Mouse (Mus musculus) MEL-GATA-1-ER (cell line): ENCODE data around the gene Igsf6.

Experiments used
- DNase-seq: peaks from one replicate; pipeline ENCODE4 v3.0.0-alpha.2; 2012; ENCODE audit warnings: low read depth; ENCODE audit errors: extremely low read depth

Igsf6 gene

GRCm38 (mm10) chr7:121059477-121060218 lies 14.7 kb downstream of the Igsf6 start:
- DNase-seq = no peak

- no peak for DNase-seq
Measured at GRCm38 (mm10) chr7:121053071-121053470, 21.3 kb downstream of the Igsf6 start.

GRCm38 (mm10) chr7:121047624-121048023 lies 26.7 kb downstream of the Igsf6 start:
- DNase-seq = no peak

- no peak for DNase-seq
Measured at GRCm38 (mm10) chr7:121045671-121046453, 28.5 kb downstream of the Igsf6 start.

- no peak for DNase-seq
Measured at GRCm38 (mm10) chr7:121044251-121044650, 30.1 kb downstream of the Igsf6 start.

GRCm38 (mm10) chr7:121043510-121043909 lies 30.9 kb downstream of the Igsf6 start:
- no peak for DNase-seq

DNA sequence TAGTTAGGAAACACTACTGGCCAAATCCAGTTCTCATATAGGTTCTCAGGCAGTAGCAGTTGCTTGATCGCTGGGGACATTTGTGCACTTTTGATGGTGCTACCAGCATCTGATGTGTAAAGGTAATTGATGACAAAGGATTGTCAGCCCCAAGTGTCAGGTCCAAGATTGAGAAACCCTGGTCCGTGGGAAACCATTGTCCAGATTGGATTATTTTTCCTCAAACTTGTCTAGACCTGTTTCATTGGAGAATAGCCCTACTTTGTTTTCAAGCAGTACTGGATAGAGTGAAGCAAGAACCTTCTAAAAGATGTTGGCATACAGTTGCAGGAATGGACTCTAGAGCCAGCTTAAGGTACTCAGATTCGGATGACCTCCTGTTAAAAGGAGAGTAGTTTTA lies 31.4 kb downstream of the Igsf6 start:
- DNase-seq = no peak

DNA sequence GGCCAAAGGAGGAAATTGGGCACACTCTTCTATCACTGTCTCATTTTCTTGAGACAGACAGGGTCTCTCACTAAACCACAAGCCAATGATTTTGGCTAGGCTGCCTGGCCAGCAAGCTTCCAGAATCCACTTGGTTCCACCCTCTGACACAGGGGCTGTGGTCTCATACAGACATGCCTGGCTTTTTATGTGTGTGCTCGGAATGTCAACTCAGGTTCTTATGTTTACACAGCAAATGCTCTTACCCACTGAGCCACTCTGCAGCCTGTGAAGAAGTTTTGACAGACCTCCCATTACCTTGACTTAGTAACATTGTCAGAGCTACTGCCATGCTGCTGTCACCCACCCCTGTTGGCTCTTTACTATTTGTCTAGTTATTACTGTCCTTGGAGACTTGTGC lies 32.4 kb downstream of the Igsf6 start:
- no peak for DNase-seq

GRCm38 (mm10) chr7:121040595-121040994 lies 33.8 kb downstream of the Igsf6 start:
- DNase-seq = no peak

DNA sequence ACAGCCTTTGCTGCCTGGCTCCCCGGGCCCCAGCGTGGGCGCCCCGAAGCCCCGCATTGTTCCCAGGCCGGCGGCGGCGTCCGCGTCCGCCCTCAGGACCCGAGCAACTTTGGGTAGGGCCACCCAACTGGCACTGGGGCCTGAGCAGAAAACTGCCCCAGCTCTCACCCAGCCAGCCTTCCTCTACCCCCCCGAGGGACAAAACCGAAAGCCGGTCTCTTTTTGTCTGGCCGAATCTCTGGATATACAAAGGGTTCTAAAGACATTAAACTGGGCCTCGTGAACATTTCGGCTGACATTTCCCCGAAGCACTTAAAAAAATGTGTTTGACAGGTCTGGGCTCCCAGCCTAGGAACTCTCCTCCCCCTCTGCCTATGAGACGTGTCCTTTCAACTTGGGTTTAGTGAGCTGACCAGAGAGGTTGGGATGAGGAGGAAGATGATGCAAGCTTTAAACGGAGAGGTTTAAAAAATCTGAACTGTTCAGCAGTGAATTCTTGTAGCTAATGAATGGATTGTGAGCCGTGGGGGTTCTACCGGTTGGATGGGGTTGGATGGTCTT lies 39.1 kb downstream of the Igsf6 start:
- DNase-seq = peak; percentile 36

DNA sequence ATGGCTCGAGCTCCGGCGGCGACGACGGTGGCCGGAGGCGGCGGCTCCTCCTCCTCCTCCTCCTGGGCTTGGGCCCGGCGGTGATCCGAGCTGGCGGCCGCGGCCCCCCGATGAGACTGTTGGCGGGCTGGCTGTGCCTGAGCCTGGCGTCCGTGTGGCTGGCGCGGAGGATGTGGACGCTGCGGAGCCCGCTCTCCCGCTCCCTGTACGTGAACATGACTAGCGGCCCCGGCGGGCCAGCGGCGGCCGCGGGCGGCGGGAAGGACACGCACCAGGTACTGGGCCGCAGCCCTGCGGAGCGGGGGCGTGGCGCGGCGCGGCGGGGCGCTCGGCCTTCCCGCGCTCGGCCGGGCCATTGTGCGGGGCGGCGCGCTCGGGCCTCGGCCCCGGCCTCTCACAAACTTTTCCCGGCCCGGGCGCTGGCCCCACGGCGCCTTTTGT lies 39.7 kb downstream of the Igsf6 start:
- no peak for DNase-seq

DNA sequence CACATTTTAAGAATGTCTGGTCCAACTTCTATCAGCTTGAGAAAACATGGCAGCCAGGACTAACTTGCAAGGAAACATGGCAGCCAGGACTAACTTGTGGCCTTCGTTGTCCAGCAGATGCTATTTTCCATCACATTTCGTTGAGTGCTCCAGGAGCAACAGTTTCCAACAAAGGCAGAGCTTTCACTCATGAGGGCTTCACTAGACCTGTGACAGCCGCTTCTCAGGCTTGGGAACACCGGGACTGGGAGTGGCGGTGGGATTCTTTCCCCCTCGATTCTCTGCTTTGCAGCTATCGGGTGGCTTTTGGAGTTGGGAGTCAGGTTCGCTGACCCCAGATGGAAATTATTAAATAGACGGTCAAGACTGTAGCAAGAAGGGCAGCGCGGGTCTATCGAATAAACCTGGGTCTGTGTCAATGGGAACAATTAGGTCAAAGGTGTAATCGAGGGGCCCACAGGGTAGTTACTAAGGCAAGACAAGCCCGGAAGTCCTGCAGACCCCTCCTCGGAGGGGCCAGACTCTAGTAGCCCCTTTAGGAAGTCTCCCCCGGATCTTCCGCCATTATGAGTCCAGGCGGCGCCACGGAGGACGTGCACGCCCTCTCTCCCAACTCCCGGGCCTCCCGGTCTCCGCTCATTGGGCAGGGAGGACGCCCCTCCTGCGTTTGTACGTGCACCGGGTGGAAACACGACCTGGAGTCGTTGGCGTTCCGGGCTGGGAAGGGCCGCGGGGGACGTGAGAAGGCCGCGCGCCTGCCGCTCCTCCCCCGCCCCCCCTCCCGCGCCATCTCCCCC lies 40.3 kb downstream of the Igsf6 start, which contains the start of gene Mettl9:
Gene Mettl9, plus strand, starts transcription at position 590 of the 797 bp plus-strand sequence.
- DNase-seq = peak; percentile 84

GRCm38 (mm10) chr7:121029947-121030346 lies 44.4 kb downstream of the Igsf6 start:
- DNase-seq = peak; percentile 13

DNA sequence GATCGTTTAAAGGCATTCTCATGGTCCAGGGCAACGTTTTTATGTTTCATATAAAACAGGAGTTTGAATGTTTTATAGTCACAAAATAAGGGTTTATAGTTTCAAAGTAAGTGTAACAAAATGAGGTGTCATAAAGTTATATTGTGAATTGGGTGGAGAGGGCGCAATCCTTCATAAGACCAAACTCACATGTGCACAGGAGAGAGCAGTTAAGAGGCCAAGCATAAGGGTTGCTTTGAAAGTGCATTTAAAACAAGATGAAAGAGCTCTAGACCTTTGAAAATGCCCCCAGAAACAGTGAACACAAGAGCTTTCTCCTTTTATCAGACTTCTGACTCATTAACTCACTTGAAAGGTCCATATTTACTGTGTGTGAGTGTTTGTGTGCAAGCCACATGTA lies 48.1 kb downstream of the Igsf6 start:
- DNase-seq = no peak

GRCm38 (mm10) chr7:121025221-121026008 lies 49.0 kb downstream of the Igsf6 start:
- peak; percentile 87 for DNase-seq

DNA sequence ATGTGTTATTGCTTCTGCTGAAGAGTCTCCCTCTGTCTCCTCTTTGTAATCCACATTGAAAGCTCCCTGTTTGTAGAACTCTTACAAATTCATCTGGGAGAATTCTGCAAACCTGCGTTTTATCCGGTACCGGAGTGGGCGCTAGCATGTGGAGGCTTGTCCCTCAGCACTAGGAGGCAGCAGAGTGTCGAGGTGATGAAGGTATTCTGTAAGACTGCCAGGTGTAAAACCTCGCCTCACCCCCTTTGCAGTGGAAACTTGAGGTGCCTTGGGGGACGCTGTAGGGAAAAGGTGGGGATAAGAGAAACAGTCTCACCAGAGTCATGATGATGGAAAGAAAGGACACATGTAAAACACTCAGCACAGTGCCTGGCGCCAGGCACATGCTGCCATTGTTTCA lies 54.1 kb downstream of the Igsf6 start:
- DNase-seq = no peak

DNA sequence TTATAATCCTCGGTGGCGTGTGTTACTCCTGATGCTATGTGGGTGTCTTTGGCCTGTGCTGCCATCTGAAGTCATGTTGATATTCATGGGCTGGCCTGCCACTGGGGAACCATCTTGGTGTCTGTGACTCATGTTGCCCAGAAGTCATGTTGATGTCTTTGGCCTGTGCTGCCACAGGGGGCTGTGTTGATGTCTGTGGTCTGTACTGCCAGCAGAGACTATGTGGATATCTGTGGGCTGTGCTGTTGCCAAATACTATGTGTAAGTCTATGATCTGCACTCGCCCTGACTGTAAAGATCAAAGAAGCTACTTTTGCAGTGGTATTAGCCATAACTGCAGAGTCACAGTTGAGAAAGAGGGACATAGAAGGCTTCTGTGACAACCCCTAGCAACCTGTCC lies 55.6 kb downstream of the Igsf6 start:
- no peak for DNase-seq

DNA sequence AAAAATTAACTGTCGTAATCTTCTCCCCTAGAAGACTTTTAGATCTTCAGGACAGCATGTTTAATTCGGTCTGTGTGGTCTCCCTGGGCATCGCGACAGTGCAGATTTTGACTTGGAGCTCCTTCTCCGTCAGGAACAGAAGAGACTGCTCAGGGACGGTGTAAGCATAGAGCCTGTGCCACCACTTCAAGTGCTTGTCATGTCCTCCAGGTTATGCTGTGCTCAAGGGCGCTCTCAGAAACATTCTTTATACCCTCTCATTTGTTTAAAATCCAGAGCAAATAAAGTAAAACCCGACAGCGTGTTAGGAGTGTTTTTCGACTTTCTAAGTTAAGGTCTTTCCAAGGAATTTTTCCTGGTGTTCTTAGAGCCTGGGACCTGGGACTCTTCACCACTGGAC lies 59.9 kb downstream of the Igsf6 start:
- no peak for DNase-seq
